Mouse (Mus musculus): ENCODE measurements at regions not wholly inside any gene's neighbourhood (a gene's known extent, or its start where the extent isn't known, plus 50 kb on each side); places are given as distances from the start of the nearest gene placed in this dataset.

DNA sequence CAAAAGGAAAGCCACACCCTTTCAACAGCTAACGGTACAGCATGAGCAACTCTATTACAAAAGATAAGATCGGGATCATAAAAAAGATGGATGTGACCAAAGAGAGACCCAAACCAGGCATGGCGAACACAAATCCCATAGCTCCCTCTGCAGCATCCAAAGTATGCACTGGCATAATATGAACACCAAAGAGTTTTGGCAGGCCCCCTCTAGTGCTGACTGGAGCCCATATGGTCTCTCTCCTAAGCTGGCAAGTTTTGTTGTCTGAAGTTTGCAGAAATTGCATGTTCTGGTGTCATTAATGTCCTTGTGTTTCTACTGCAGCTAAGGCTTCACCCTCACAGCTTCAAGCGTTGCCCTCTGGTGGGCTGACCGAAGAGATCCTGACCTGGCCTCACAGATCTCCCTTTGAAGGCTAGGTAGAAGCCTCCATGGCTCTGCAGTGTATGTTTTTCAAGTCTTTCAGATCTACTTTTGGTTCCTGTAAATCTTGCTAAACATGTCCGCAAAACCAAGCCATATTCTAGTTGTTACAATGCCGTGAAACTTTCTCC is 75.7 kb upstream of the Bcl2l14 start:
- no peak for ATAC-seq (ENCODE audit: extremely low read depth, insufficient number of reproducible peaks, low FRiP score, poor library complexity, severe bottlenecking)

- ATAC-seq (ENCODE audit: extremely low read depth, insufficient number of reproducible peaks, low FRiP score, poor library complexity, severe bottlenecking) = no peak
These were observed 72.1 kb upstream of the Bcl2l14 start for GRCm38 (mm10) chr6:134324001-134324400.

- no peak for ATAC-seq (ENCODE audit: extremely low read depth, insufficient number of reproducible peaks, low FRiP score, poor library complexity, severe bottlenecking)
These were observed 70.6 kb upstream of the Bcl2l14 start for GRCm38 (mm10) chr6:134325564-134325963.

GRCm38 (mm10) chr6:134329550-134330299 is 66.4 kb upstream of the Bcl2l14 start:
- ATAC-seq (ENCODE audit: extremely low read depth, insufficient number of reproducible peaks, low FRiP score, poor library complexity, severe bottlenecking) = no peak

- ATAC-seq (ENCODE audit: extremely low read depth, insufficient number of reproducible peaks, low FRiP score, poor library complexity, severe bottlenecking) = no peak
These were observed 65.8 kb upstream of the Bcl2l14 start for GRCm38 (mm10) chr6:134330300-134330640.

GRCm38 (mm10) chr6:134332718-134333432 is 63.2 kb upstream of the Bcl2l14 start:
- peak; percentile 53; the same call in 1 of the 2 replicates for ATAC-seq (ENCODE audit: extremely low read depth, insufficient number of reproducible peaks, low FRiP score, poor library complexity, severe bottlenecking)

DNA sequence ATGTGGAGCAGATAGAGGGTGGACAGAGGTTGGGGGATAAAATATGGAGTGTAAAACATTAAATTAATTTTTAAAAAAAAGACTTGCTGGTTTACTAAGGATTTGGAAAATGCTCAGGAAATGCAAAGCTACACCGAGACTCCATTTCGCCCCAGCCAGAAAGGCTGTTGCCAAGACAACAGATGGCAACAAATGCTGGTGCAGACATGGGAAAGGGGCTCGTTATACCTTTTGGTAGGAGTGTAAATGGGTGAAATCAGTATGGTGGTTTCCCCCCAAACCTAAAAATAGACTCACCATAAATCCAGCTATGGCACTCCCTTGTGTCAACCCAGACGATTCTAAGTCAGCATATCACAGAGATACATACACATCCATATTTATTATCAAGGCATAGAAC is 60.4 kb upstream of the Bcl2l14 start:
- ATAC-seq (ENCODE audit: extremely low read depth, insufficient number of reproducible peaks, low FRiP score, poor library complexity, severe bottlenecking) = no peak

DNA sequence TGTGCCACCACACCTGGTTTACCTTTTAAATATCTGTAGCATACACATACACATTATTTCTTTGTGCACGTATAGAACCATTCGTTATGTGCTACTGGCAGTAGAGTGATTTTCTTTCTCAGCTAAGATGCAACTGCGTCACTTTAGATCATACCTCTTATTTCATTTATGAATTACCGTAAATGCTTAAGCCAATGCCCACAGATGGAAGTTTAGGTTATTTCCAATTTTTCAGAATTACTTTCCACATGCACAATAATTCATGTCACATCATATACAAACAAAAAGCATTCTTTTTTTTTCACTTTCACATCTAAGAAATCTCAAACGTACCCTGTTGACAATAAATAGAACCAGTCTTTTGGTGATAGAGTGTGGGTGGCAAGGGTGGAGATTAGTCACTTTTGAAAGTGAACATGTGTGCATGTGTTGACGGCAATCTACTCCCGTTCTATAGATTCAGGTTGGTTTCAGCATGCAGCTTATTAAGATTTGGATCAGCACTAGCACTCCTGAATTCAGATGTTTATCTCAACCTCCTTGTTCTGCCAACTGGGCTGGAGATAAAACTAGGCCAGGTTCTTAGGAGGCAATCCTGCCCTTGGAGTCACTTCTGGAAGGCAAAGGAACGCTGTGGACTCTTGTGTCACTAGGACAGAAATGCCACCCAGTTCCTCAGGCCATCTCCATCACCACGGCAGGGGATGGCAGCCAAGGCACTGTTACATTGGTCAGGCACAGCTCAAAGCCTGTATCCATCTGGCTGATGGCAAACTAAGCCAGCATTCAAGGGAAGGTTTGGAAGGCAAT is 53.1 kb upstream of the Bcl2l14 start:
- ATAC-seq (ENCODE audit: extremely low read depth, insufficient number of reproducible peaks, low FRiP score, poor library complexity, severe bottlenecking) = no peak

- ATAC-seq (ENCODE audit: extremely low read depth, insufficient number of reproducible peaks, low FRiP score, poor library complexity, severe bottlenecking) = no peak
These were observed 52.6 kb upstream of the Bcl2l14 start for GRCm38 (mm10) chr6:134343606-134343901.
